Mouse (Mus musculus): ENCODE measurements at regions not wholly inside any gene's neighbourhood (a gene's known extent, or its start where the extent isn't known, plus 50 kb on each side); places are given as distances from the start of the nearest gene placed in this dataset.

GRCm38 (mm10) chrX:167063881-167064280 is 145.2 kb downstream of the Tmsb4x start:
- no peak overlapping the region for H3K27ac ChIP-seq (ENCODE audit: low read depth)
- no peak overlapping the region for H3K9ac ChIP-seq (replicated peaks; ENCODE audit: low read depth, low read length)
- WGBS, result 44% methylated on average over 4 of the region's 4 CpGs
- H3K4me2 ChIP-seq (ENCODE audit: low read depth, low read length), result no peak overlapping the region
- H3K4me1 ChIP-seq (ENCODE audit: control insufficient read depth, insufficient read depth), result no peaks in the 10 kb centered on the region
- H3K4me3 ChIP-seq (ENCODE audit: low read depth, low read length), result no peak overlapping the region
- no peaks in the 10 kb centered on the region for H3K36me3 ChIP-seq (replicated peaks; ENCODE audit: control insufficient read depth, insufficient read depth, low read length)
- DNase-seq (ENCODE audit: low spot score) (no peak), ATAC-seq (ENCODE audit: insufficient read depth, low read depth) (no peak)
- no peaks in the 10 kb centered on the region for H3K27me3 ChIP-seq (ENCODE audit: control insufficient read depth, insufficient read depth, low read length)
- no peaks in the 10 kb centered on the region for H3K9me3 ChIP-seq (replicated peaks; ENCODE audit: control insufficient read depth, low read length)
- no peak for TF ChIP-seq EP300 (IDR thresholded peaks at IDR 0.05; ENCODE audit: low read depth)

- 70% methylated on average over 10 of the region's 10 CpGs for WGBS
- Histone ChIP-seq H3K9me3 (replicated peaks; ENCODE audit: control insufficient read depth, low read length) (no peaks in the 10 kb centered on the region), H3K27ac (ENCODE audit: low read depth) (no peak overlapping the region), H3K4me3 (ENCODE audit: low read depth, low read length) (no peak overlapping the region), H3K4me1 (ENCODE audit: control insufficient read depth, insufficient read depth) (no peaks in the 10 kb centered on the region), H3K36me3 (replicated peaks; ENCODE audit: control insufficient read depth, insufficient read depth, low read length) (no peaks in the 10 kb centered on the region), H3K9ac (replicated peaks; ENCODE audit: low read depth, low read length) (no peak overlapping the region), H3K27me3 (ENCODE audit: control insufficient read depth, insufficient read depth, low read length) (no peaks in the 10 kb centered on the region), H3K4me2 (ENCODE audit: low read depth, low read length) (no peak overlapping the region)
- no peak for TF ChIP-seq EP300 (IDR thresholded peaks at IDR 0.05; ENCODE audit: low read depth)
- no peak for TF ChIP-seq CTCF (IDR thresholded peaks at IDR 0.05; ENCODE audit: low read depth)
- no peak for DNase-seq (ENCODE audit: low spot score)
- no peak for ATAC-seq (ENCODE audit: insufficient read depth, low read depth)
Measured at GRCm38 (mm10) chrX:167052456-167052855, 156.7 kb downstream of the Tmsb4x start.

GRCm38 (mm10) chrX:167050066-167050465 is 159.0 kb downstream of the Tmsb4x start:
- WGBS, result 66% methylated on average over 4 of the region's 4 CpGs
- Histone ChIP-seq H3K36me3 (replicated peaks; ENCODE audit: control insufficient read depth, insufficient read depth, low read length) (no peaks in the 10 kb centered on the region), H3K4me2 (ENCODE audit: low read depth, low read length) (no peak overlapping the region), H3K27me3 (ENCODE audit: control insufficient read depth, insufficient read depth, low read length) (no peaks in the 10 kb centered on the region), H3K4me1 (ENCODE audit: control insufficient read depth, insufficient read depth) (no peaks in the 10 kb centered on the region), H3K9ac (replicated peaks; ENCODE audit: low read depth, low read length) (no peak overlapping the region), H3K4me3 (ENCODE audit: low read depth, low read length) (no peak overlapping the region), H3K27ac (ENCODE audit: low read depth) (no peak overlapping the region), H3K9me3 (replicated peaks; ENCODE audit: control insufficient read depth, low read length) (no peaks in the 10 kb centered on the region)
- ATAC-seq (ENCODE audit: insufficient read depth, low read depth) (no peak), DNase-seq (ENCODE audit: low spot score) (no peak)
- TF ChIP-seq CTCF (IDR thresholded peaks at IDR 0.05; ENCODE audit: low read depth), result no peak
- TF ChIP-seq EP300 (IDR thresholded peaks at IDR 0.05; ENCODE audit: low read depth), result no peak

GRCm38 (mm10) chrX:167049191-167049968 is 159.7 kb downstream of the Tmsb4x start:
- TF ChIP-seq EP300 (IDR thresholded peaks at IDR 0.05; ENCODE audit: low read depth), result no peak
- no peak for TF ChIP-seq CTCF (IDR thresholded peaks at IDR 0.05; ENCODE audit: low read depth)
- Histone ChIP-seq H3K27me3 (ENCODE audit: control insufficient read depth, insufficient read depth, low read length) (no peaks in the 10 kb centered on the region), H3K4me3 (ENCODE audit: low read depth, low read length) (no peak overlapping the region), H3K4me2 (ENCODE audit: low read depth, low read length) (no peak overlapping the region), H3K4me1 (ENCODE audit: control insufficient read depth, insufficient read depth) (no peaks in the 10 kb centered on the region), H3K36me3 (replicated peaks; ENCODE audit: control insufficient read depth, insufficient read depth, low read length) (no peaks in the 10 kb centered on the region), H3K9ac (replicated peaks; ENCODE audit: low read depth, low read length) (no peak overlapping the region), H3K9me3 (replicated peaks; ENCODE audit: control insufficient read depth, low read length) (no peaks in the 10 kb centered on the region), H3K27ac (ENCODE audit: low read depth) (no peak overlapping the region)
- ATAC-seq (ENCODE audit: insufficient read depth, low read depth) (no peak), DNase-seq (ENCODE audit: low spot score) (no peak)
- WGBS, result 59% methylated on average over 5 of the region's 5 CpGs

GRCm38 (mm10) chrX:167037971-167038370 is 171.1 kb downstream of the Tmsb4x start:
- Histone ChIP-seq H3K4me3 (ENCODE audit: low read depth, low read length) (no peak overlapping the region), H3K27ac (ENCODE audit: low read depth) (no peak overlapping the region), H3K27me3 (ENCODE audit: control insufficient read depth, insufficient read depth, low read length) (no peaks in the 10 kb centered on the region), H3K9me3 (replicated peaks; ENCODE audit: control insufficient read depth, low read length) (no peaks in the 10 kb centered on the region), H3K36me3 (replicated peaks; ENCODE audit: control insufficient read depth, insufficient read depth, low read length) (no peaks in the 10 kb centered on the region), H3K4me2 (ENCODE audit: low read depth, low read length) (no peak overlapping the region), H3K4me1 (ENCODE audit: control insufficient read depth, insufficient read depth) (no peaks in the 10 kb centered on the region), H3K9ac (replicated peaks; ENCODE audit: low read depth, low read length) (no peak overlapping the region)
- DNase-seq (ENCODE audit: low spot score) (no peak), ATAC-seq (ENCODE audit: insufficient read depth, low read depth) (no peak)
- no peak for TF ChIP-seq EP300 (IDR thresholded peaks at IDR 0.05; ENCODE audit: low read depth)
- no peak for TF ChIP-seq CTCF (IDR thresholded peaks at IDR 0.05; ENCODE audit: low read depth)

- no peak overlapping the region for H3K4me2 ChIP-seq (ENCODE audit: low read depth, low read length)
- no peaks in the 10 kb centered on the region for H3K27me3 ChIP-seq (ENCODE audit: control insufficient read depth, insufficient read depth, low read length)
- no peak overlapping the region for H3K9ac ChIP-seq (replicated peaks; ENCODE audit: low read depth, low read length)
- no peak for DNase-seq (ENCODE audit: low spot score)
- no peak overlapping the region for H3K27ac ChIP-seq (ENCODE audit: low read depth)
- no peaks in the 10 kb centered on the region for H3K4me1 ChIP-seq (ENCODE audit: control insufficient read depth, insufficient read depth)
- 24% methylated on average over 1 of the region's 1 CpGs for WGBS
- no peak overlapping the region for H3K4me3 ChIP-seq (ENCODE audit: low read depth, low read length)
- ATAC-seq (ENCODE audit: insufficient read depth, low read depth), result no peak
- H3K9me3 ChIP-seq (replicated peaks; ENCODE audit: control insufficient read depth, low read length), result no peaks in the 10 kb centered on the region
- TF ChIP-seq EP300 (IDR thresholded peaks at IDR 0.05; ENCODE audit: low read depth), result no peak
- no peak for TF ChIP-seq CTCF (IDR thresholded peaks at IDR 0.05; ENCODE audit: low read depth)
- no peaks in the 10 kb centered on the region for H3K36me3 ChIP-seq (replicated peaks; ENCODE audit: control insufficient read depth, insufficient read depth, low read length)
Measured at GRCm38 (mm10) chrX:167036355-167036754, 172.8 kb downstream of the Tmsb4x start.

Data from heart, postnatal 0 days (tissue).